Mouse (Mus musculus): ENCODE data around the gene Slc37a2.
"Not testable (repeated sequence)": the region's sequence is repeated elsewhere in the genome, so short reads cannot be mapped to it uniquely, and the experiment has no call there.

Gene Slc37a2

GRCm38 (mm10) chr9:37255149-37255888 lies at the start of gene Slc37a2:
Gene Slc37a2, minus strand, starts transcription at chr9:37255738.
- DNase-seq (ENCODE audit: low spot score): peak; percentile 74

- DNase-seq (ENCODE audit: low spot score): no peak
These were observed 46.2 kb upstream of the Slc37a2 start for GRCm38 (mm10) chr9:37301720-37302119.

GRCm38 (mm10) chr9:37300501-37300900 lies 45.0 kb upstream of the Slc37a2 start:
- DNase-seq (ENCODE audit: low spot score): not testable (repeated sequence)

- no peak for DNase-seq (ENCODE audit: low spot score)
These were observed 40.0 kb upstream of the Slc37a2 start for GRCm38 (mm10) chr9:37295586-37295985.

GRCm38 (mm10) chr9:37266622-37267021 lies 11.1 kb upstream of the Slc37a2 start:
- no peak for DNase-seq (ENCODE audit: low spot score)

GRCm38 (mm10) chr9:37255889-37256225 lies 319 bp upstream of the Slc37a2 start:
- peak; percentile 50 for DNase-seq (ENCODE audit: low spot score)

- no peak for DNase-seq (ENCODE audit: low spot score)
These were observed 917 bp downstream of the Slc37a2 start for GRCm38 (mm10) chr9:37254531-37255110.

- no peak for DNase-seq (ENCODE audit: low spot score)
These were observed 4.9 kb downstream of the Slc37a2 start for GRCm38 (mm10) chr9:37250631-37251030.

- DNase-seq (ENCODE audit: low spot score): no peak
These were observed 5.6 kb downstream of the Slc37a2 start for GRCm38 (mm10) chr9:37249976-37250375.

GRCm38 (mm10) chr9:37248381-37248906 lies 7.1 kb downstream of the Slc37a2 start:
- no peak for DNase-seq (ENCODE audit: low spot score)

- DNase-seq (ENCODE audit: low spot score): peak; percentile 27
These were observed 8.1 kb downstream of the Slc37a2 start for GRCm38 (mm10) chr9:37247429-37247828.

- DNase-seq (ENCODE audit: low spot score): no peak
These were observed 9.7 kb downstream of the Slc37a2 start for GRCm38 (mm10) chr9:37245810-37246209.

- no peak for DNase-seq (ENCODE audit: low spot score)
These were observed 10.1 kb downstream of the Slc37a2 start for GRCm38 (mm10) chr9:37245404-37245803.

- no peak for DNase-seq (ENCODE audit: low spot score)
These were observed 10.9 kb downstream of the Slc37a2 start for GRCm38 (mm10) chr9:37244600-37244999.

- DNase-seq (ENCODE audit: low spot score): no peak
These were observed 12.8 kb downstream of the Slc37a2 start for GRCm38 (mm10) chr9:37242764-37243163.

GRCm38 (mm10) chr9:37235951-37236737 lies 19.4 kb downstream of the Slc37a2 start:
- peak; percentile 49 for DNase-seq (ENCODE audit: low spot score)

GRCm38 (mm10) chr9:37232201-37233195 lies 23.0 kb downstream of the Slc37a2 start:
- DNase-seq (ENCODE audit: low spot score): no peak

- DNase-seq (ENCODE audit: low spot score): no peak
These were observed 24.9 kb downstream of the Slc37a2 start for GRCm38 (mm10) chr9:37230486-37231195.

- peak; percentile 66 for DNase-seq (ENCODE audit: low spot score)
These were observed 25.6 kb downstream of the Slc37a2 start for GRCm38 (mm10) chr9:37229880-37230325.

- no peak for DNase-seq (ENCODE audit: low spot score)
These were observed 30.0 kb downstream of the Slc37a2 start for GRCm38 (mm10) chr9:37225581-37225980.

GRCm38 (mm10) chr9:37220755-37221154 lies 34.8 kb downstream of the Slc37a2 start:
- no peak for DNase-seq (ENCODE audit: low spot score)

Data from urinary bladder, postnatal 14 days (tissue).